Mouse (Mus musculus): ENCODE results near the gene Vmn1r100.
"Not testable (repeated sequence)": the region's sequence is repeated elsewhere in the genome, so short reads cannot be mapped to it uniquely, and the experiment has no call there.

Gene Vmn1r100

GRCm38 (mm10) chr7:20417642-20418041 lies at the start of gene Vmn1r100:
Vmn1r100 (plus strand) TSS chr7:20417942.
- not testable (repeated sequence) for DNase-seq

- not testable (repeated sequence) for DNase-seq
Measured at GRCm38 (mm10) chr7:20375310-20375709, 42.4 kb upstream of the Vmn1r100 start, which contains the start of gene Gm5728. Gm5728 (minus strand) TSS chr7:20375410.

- DNase-seq, result not testable (repeated sequence)
Measured at GRCm38 (mm10) chr7:20442493-20442892, 24.8 kb downstream of the Vmn1r100 start, which contains the start of gene Vmn1r101. Vmn1r101 (minus strand) TSS chr7:20442593.

Measured in kidney, postnatal 36 days (tissue).